Mouse (Mus musculus): ENCODE measurements around the gene Med15.
A peak's percentile ranks its signal among the peaks of the same experiment; 100 is the strongest.

The Med15 gene

DNA sequence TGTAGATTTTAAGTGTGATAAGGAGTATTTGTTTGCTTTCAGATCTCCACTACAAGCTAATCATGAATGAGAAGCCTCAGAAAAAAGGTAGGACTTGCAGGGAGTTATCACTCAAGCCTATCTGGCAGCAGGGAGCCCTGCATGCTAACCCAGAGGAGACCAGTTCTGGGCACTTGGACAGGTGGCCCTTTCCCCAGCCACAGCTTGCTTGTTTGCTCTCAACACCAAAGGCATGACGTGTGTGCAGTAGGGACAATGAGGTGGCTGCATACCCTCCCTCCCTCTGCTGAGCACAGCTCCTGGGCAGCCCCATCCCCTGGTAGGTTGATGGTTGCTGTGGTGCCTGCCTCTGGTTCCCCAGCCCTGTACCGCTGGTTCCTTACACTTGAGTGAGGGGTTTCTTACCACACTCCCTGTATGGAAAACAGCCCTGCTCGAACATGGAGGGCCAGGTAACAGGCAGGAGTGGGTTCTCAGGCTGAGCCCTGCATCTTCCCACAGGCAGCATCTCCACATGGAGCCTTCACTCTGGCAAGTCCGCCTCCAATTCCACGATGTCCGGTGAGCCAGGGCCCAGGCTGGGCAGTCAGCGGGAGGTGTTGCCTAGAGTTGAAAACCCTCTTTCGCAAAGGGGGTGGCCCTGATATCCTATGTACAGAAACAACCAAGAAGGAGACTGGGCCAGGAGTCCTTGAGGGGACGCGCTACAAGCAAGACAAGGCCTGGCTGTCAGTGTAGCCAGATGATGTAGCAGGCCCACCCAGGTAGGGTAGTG, 84.9 kb downstream of the Med15 start:
- DNase-seq: no peak

DNA sequence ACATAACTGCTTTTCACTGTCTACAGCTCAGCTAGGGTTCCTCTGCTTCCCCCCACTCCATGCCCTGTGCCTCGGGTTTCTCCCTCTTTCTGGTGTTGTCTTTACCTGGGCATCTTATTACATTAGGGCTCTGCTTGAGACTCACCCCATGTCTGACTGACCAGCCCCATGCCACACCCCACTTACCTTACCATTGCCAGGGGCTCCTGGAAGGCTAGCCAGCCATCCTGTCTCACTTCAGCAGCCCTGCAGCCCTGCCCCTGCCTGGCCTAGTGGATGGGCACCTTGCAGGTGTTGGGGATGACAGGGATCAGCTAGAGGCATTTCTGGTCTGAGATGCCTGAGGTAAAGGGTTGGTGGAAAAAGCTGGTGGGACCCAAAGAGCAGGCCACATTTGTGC, 85.5 kb downstream of the Med15 start:
- DNase-seq: no peak

GRCm38 (mm10) chr16:17646310-17647114, 86.2 kb downstream of the Med15 start, which contains the start of gene Ccdc74a:
Ccdc74a (plus strand) TSS chr16:17646470.
- peak; percentile 84 to 91 for DNase-seq

DNA sequence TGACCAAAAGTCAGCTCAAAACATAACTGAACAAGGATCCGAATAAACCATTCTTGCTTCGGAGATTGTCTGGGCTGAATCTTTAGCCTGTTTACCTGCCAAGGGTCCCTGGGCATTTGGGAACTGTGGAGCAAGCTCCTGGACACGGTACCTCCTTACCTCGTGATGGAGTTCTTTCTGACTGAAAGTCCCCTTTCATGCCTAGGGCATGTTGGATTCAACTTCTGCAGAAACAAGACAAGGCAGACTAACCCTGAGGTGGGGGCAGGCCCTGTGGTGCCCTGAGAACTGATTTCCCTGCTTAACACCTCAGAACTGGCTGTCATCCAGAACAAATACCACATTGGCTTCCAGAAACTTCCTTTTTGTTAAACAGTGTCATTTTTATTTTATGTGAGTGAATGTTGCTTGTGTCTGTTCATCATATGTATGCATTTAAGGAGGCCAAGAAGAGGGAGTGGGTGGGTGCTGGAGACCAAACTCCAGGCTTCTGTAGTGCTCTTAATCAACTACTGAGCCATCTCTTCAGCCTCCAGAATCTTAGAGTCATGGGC, 89.2 kb downstream of the Med15 start:
- no peak for DNase-seq

GRCm38 (mm10) chr16:17642311-17642710, 90.4 kb downstream of the Med15 start:
- no peak for DNase-seq

GRCm38 (mm10) chr16:17641301-17641700, 91.4 kb downstream of the Med15 start:
- no peak for DNase-seq

- no peak for DNase-seq
Observed at GRCm38 (mm10) chr16:17640706-17641105, 92.0 kb downstream of the Med15 start.

GRCm38 (mm10) chr16:17639951-17640350, 92.7 kb downstream of the Med15 start:
- no peak for DNase-seq

DNA sequence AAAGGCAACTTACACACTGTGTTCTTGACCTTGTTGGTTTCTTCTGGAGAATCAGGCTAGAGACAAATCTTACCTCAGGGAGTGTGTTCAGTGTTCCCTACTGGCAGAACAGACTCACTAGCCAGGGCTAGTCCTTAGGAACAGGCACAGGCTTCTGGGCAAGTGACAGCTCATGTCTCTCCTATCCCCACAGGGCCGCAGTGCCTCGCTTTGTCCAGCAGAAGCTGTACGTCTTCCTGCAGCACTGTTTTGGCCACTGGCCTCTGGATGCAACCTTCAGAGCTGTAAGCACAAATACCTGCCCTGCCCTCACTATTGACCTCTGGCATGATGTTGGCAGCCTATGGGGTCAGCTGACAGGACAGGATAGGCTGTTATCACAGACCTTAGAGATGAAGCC, 93.6 kb downstream of the Med15 start:
- DNase-seq: no peak

GRCm38 (mm10) chr16:17638036-17638628, 94.6 kb downstream of the Med15 start:
- no peak for DNase-seq

GRCm38 (mm10) chr16:17637610-17638009, 95.1 kb downstream of the Med15 start:
- DNase-seq: no peak

- no peak for DNase-seq
Observed at GRCm38 (mm10) chr16:17636904-17637303, 95.8 kb downstream of the Med15 start.

- no peak for DNase-seq
Observed at GRCm38 (mm10) chr16:17633481-17634181, 99.1 kb downstream of the Med15 start.

GRCm38 (mm10) chr16:17632580-17632979, 100.1 kb downstream of the Med15 start:
- DNase-seq: no peak

DNA sequence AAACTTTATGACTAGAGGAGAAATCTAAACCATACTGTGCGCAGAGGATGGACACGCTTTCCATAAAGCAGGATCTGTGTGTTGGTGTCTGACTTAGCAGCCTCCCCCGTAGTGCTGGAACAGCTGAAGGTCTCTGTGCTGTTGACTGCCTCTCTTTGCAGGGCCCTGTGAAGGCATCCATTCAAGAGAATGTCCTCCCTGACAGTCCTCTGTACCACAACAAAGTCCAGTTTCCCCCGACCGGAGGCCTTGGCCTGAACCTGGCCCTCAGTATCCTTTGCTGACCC, 106.5 kb downstream of the Med15 start:
- no peak for DNase-seq

GRCm38 (mm10) chr16:17625488-17626268, 107.0 kb downstream of the Med15 start:
- peak in 1 of 2 experiments; percentile 11 for DNase-seq

GRCm38 (mm10) chr16:17621936-17622335, 110.8 kb downstream of the Med15 start:
- DNase-seq: no peak

- DNase-seq: peak; percentile 97 to 98
Observed at GRCm38 (mm10) chr16:17619198-17620105, 113.2 kb downstream of the Med15 start, which contains the start of gene Smpd4. Smpd4 (plus strand) TSS chr16:17619354.

GRCm38 (mm10) chr16:17617922-17618565, 114.6 kb downstream of the Med15 start:
- DNase-seq: peak; percentile 73 to 82

GRCm38 (mm10) chr16:17616212-17616611, 116.5 kb downstream of the Med15 start:
- no peak for DNase-seq
